Mouse (Mus musculus) thymus, postnatal 10 days (tissue): ENCODE data around the gene Bik.
A peak's percentile ranks its signal among the peaks of the same experiment; 100 is the strongest.

ENCODE experiments used
- DNase-seq, 2 experiments: peaks; one replicate each; pipeline ENCODE4 v3.0.0; 2021; ENCODE audit warnings: low spot score in 2 of 2

Bik gene

DNA sequence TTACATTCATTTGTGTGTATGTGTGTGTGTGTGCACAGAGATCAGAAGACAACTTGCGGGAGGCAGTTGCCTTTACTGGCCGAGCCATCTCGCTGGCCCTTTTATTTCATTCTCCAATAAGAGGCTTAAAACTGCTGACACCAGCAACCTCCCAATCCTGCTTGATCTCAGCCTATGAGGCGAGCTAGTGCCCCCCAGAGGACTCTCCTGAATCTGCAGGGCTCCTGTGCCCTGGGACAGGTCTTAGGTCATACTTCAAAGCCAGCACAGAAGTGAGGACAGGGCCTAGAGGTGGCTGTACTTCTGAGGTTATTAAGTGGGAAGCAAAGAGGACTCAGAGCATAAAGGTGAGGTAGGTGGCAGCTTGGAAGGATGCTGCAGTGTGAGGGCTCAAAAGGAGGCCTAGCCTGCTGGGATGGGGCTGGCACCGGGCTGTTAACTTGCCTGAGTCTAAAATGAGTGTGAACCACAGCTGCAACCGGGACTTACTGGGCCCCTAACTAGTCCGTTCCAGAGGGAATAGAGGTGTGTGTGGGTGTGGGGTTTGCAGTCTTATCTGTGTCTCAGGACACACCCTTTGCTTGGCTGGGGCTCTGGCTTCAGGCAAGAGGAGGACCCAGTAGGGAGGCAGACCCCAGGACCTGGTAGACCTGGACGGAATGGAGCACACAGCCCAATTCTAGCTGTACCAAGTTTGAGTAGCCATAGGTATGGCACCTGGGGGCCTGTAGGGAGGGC is 56.9 kb downstream of the Bik start:
- DNase-seq, result peak in 1 of 2 experiments; percentile 54

- no peak for DNase-seq
Measured at GRCm38 (mm10) chr15:83584741-83585220, 58.1 kb downstream of the Bik start.

- no peak for DNase-seq
Measured at GRCm38 (mm10) chr15:83590841-83591240, 64.2 kb downstream of the Bik start.

DNA sequence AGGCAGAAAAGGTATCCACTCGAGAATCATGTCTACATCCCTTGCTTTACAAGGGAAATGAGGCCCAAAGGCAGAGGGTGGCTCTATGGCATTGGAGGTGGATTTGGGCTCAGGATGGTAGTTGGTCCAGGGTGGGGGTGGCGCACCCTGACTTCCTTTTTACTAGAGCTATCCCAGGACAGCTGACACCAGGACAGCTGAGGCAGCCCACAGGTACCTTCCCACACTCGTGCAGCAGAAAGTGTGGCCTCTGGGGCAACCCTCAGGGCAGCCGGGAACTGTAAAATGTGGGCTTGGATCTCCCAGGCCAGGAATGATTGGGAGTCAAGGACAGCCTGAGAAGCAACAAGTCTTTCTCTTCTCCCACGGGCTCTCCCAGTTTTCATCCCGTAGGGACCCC is 65.1 kb downstream of the Bik start:
- no peak for DNase-seq

DNA sequence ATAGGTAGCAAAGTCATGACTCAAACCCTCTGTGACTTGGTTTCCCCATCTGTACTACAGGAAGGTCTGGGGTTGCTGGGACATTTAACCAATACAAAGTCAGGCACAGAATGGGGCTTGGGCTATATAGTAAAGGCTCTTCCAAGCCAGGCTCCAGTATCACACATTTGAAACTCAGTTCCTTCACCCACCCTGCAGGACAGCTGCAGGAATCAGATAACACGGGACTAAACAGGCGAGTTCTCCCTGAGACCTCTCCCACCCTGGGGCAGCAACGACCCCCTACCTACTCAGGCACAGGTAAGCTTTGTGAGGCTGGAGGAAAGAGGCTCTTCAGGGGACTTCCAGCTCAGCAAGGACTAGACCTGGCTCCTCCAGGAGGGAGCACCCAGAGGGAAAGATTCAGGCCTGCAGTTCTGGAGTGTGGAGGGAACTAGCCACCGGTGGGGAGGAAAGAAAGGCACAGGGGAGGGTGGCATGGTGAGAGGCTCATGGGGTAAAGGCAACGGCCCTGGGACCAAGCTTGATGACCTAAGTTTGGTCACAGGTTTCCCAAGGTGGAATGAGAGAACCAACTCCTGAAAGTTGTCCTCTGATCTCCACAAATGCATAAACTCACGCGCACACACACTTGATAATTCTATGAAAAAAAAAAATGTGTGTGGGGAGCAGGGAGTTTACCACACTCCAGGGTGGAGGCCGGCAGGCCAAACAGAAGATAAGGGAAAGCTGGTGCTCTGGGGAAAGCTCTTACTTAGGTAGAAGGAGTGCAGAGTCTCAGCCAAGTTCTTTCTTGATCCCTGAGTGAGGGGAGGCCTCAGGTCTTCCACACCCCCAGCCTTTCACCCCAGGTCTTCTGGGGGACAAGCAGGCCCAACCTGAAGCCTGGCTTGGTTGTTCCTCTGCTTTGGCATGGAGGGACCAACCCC is 65.9 kb downstream of the Bik start:
- DNase-seq, result no peak

DNA sequence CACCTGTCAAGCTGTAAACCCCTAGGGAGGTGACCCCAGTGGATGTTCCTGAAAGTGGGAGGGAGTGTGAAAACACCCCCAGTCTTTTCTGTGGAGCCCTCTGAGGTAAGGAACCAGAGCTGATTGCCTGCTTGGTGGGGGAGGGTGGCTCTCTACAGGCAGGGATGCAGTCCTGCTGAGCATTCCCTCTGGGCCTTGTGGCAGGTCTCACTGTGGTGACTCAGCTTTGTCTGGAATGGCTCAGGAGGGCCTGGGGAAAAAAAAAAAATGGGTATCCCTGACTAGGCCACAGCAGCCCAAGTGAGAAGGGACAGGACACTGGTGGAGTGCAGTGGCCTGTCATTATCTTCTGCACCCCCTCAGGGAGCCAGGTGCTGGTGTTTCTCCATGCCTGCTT is 66.5 kb downstream of the Bik start:
- DNase-seq, result no peak

GRCm38 (mm10) chr15:83593702-83594512 is 67.2 kb downstream of the Bik start:
- no peak for DNase-seq
